Mouse (Mus musculus) right cerebral cortex, adult 2 months (tissue): ENCODE data around the gene Dnajb1.
A peak's percentile ranks its signal among the peaks of the same experiment; 100 is the strongest.

Source experiments
- DNase-seq, 2 experiments: peaks; one replicate each; pipeline ENCODE4 v3.0.0; 2021 to 2022; ENCODE audit warnings: low spot score in 2 of 2

Dnajb1 gene

DNA sequence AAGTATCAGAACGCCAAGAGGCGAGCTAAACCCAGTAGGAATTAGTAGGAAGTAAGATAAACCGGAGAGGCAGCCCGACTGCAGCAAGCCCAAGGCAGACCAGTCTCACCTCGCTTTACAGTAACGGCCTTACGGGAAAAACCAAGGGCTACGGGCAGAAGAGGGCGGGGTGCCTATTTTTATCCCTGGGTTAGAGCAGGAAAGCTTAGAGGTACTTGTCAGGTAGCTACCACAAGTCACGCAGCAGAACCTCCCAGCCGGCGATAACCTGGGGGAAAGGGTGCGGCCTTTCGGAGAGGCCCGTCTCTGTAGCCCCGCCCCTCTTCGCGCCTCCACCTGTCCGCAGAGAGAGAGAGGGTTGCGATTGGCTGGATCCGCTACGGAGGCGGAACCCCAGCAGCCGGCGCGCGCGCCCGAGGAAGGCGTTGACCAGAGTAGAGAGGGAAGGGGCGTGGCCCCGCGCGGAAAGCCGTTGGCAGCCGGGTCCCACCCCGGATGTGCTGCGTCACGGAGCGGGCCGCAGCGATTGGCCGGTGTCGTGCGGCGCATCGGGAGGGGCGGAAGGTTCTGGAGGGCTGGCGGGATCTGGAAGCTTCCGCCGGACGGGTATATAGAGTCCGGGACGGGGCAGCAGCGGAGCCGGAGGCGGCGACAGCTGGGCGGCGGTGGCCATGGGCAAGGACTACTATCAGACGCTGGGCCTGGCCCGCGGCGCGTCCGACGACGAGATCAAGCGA is at the start of gene Dnajb1, which contains the start of gene Tecr:
Dnajb1 (plus strand) TSS at position 533 of the 737 bp plus-strand sequence.
Tecr (minus strand) TSS at position 311 of the 737 bp plus-strand sequence.
- peak; percentile 99 for DNase-seq

DNA sequence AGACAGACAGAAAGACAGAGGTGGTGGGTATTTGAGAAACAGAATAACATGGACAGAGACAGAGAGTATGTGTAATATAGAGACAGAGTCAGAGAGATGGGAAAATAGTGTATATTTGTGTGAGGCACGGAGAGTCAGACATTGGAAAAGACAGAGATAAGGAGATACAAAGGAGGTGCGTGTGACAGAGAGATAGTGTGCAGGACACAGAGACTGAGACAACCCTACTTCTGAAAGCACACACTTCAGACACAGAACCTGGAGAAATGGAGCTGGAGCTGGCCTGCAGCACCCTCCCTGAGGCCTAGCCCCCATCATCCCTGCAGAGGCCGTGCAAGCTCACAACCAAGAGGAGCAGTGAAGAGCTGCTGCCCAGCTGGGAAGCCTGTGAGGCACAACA is 45.3 kb upstream of the Dnajb1 start:
- no peak for DNase-seq

DNA sequence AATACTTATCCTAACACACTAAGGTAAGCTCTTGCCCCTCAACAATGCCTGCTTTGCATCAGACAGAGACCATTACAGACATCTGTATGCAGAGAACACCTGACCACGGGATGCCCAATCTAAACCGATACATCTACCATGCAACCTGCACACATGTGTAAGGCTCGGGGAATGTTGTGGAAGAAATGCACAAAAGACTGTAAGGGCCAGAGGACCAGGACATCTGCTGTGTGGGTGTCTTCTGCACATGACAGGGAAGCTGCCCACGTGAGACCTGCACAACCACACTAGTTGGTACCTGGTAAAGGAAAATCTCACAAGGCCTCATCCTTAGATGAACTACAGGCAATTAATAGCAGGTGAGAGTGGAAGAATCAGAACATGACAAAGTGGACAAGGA is 44.7 kb upstream of the Dnajb1 start:
- no peak for DNase-seq

DNA sequence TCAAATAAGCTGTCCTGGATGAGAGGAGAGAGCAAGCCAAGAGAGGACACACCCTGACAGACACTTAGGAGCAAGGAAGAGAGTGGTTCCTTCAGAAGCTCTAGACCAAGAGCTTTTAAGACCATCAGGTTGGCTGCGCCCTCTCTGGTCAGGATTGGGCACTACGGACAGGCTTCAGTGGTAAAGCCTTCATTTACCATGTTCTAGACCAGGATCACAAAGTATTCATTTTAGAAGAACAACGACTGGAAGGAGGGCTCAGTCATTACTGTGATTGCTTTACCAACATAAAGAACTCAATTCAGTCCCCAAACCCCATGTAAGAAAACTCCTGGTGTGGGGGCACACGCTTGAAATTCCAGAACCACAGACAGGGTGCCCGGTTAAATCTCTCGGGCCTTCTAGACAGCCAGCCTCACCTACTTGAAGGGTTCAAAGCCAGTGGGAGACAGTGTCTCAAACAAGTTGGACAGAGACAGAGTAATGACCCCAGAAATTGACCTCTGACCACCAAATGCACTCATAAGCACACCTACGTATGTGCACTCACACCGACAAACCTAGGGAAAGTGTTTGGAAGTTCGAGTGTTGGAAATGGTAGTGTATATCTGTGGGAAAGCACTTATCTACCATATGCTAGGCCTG is 42.1 kb upstream of the Dnajb1 start:
- peak in 1 of 2 experiments; percentile 2 for DNase-seq

DNA sequence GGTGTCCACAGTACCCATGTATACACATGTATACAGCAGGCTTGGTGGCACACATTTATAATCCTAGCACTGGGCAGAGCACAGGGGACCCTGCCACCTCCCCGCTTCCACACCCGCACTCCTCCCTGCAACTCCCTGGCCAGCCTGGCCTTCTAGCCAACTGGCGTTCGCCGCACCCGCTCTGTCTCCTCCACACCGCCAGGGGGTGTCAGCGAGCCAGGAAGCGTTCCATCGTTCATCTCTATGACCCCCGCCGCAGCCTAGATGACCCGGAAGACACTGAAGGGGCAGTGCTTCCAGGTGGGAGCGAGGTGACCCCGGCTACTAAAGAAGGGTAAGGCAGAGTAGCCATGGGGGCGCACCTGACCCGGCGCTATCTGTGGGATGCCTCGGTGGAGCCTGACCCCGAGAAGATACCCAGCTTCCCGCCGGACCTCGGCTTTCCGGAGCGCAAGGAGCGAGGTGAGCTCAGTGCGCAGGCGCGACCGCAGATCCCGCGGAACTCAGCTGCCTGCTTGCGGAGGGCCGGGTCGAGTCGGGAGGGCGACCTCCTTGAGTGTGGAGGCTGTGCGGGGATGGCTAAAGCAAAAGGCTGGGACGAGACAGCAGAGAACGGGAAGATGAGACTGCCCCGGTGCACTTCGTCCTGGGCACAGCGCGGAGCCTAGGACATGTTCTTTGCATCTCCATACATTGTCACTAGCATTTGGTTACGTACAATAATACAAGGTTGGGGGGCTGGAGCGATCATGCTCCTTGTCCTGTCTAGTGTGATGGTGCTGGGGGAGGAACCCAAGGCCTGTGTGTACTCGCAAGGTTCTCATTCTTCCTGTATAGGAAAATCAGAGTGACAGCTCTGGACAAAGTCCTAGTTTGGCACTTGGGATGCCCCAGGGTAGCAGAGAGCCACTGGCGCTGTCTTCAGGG is 41.3 kb upstream of the Dnajb1 start, which contains the start of gene Ndufb7:
Ndufb7 (plus strand) TSS at position 203 of the 927 bp plus-strand sequence.
- DNase-seq = peak; percentile 97 to 98

DNA sequence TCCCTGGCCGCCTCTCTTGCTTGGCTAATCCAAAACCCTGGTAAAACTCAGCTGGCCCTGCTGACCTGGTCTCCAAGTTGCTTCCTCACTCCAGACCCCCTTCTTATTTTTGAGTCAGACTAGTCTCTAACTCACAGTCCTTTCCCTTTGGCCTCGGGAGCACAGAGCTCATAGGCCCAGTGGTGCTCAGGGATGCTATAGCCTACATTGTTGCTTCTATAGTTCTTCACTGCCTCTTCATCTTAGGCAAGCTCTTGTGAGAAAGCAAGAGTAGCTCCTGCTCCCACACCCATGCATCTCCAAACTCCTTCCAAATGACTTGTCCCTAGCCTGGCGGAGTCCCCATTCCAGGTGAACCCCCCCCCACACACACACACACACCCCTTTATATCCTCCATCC is 40.3 kb upstream of the Dnajb1 start:
- DNase-seq = peak in 1 of 2 experiments; percentile 5

DNA sequence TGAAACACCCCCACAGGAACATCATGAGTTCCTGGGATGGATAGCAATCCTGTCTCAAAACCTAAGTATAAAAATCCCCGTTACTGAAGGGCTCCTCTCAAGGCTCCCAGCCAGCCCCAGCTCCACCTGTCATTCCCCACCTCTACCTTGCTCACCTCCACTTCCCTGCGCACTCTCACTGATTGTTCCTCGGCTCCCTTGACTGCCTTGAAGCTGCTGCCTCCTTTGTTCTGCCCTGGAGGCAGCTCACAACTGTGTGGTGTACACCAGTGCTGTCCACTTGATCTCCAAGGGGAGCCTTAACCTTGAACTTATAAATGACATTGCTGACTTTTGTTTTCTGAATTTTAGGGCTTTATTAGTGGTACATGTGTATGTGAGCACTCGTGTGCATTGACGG is 39.9 kb upstream of the Dnajb1 start:
- no peak for DNase-seq

DNA sequence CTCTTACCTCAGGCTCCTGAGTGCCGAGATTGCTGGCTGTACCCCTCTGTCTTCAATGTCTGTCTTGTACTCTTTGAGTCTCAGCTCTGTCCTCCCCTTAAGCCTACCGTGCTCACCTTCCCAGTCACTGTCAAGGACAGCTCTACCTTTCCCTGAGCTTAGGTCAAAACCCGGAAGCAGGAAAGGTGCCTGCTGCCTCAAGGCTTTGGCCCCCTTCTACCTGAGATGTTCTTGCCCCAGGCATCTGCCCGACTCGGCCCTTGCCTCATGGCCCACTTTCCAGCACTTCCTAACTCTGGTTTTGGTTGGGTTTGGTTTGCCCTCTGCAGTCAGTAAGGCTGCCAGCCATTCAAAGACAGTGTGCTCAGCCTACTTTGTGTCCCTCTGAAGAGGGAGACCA is 39.2 kb upstream of the Dnajb1 start:
- no peak for DNase-seq

DNA sequence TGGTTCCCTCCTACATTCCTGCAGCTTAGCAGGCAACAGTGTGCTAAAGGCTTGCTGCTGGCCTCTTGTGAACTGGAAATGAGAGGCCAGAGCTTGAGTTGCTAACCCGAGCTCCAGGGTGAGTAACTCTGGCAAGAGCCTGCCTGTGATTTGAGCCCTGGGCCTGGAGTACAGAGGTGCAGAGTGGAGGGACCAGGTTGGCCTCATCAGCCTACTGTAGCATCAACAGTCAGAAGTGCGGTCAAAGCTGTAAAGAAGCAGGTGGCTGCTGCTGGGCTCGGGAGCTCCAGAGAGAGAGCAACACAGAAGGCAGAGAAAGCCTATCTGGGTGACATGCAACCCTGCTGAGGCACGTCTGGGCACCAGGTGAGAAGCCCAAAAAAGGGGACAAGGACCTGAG is 38.8 kb upstream of the Dnajb1 start:
- peak in 1 of 2 experiments; percentile 3 for DNase-seq

DNA sequence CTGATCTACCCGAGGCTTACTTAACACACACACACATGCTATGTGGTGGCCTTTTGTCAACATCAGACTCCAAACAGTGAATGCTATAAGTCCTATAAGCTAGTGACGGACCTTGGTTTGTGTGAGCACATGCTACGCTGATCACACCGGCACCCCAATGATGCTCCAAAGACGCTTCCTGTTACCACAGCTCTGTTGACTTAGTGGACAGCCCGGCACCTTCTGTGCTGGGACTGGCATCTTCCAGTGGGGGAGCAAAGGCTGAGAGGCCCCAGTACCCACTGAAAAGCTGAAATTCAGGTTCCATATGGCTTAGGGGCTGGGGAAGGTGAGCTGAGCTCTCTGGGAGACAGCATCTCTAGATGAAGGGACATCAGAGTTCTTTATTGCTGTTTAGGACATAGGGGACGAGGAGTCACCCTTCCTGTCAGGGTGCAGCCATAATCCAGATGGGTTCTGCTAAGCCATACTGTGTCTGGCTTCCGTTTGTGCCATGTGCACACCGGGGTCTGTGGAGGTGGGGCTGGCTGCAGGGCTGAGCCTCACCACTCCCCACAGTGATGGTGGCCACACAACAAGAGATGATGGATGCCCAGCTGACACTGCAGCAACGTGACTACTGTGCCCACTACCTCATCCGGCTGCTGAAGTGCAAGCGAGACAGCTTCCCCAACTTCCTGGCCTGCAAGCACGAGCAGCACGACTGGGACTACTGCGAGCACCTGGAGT is 37.6 kb upstream of the Dnajb1 start:
- DNase-seq = peak in 1 of 2 experiments; percentile 7

DNA sequence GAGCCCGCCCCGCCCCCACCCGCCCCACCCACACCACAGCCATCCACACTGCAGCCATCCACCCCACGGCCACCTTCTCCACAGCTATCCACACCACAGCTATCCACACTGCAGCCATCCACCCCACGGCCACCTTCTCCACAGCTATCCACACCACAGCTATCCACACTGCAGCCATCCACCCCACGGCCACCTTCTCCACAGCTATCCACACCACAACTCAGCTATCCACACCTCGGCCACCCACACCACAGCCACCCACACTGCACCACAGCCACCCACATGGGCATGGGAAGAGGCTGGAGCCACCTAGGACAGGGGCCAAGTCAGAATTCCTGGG is 37.0 kb upstream of the Dnajb1 start:
- DNase-seq = peak in 1 of 2 experiments; percentile 4

DNA sequence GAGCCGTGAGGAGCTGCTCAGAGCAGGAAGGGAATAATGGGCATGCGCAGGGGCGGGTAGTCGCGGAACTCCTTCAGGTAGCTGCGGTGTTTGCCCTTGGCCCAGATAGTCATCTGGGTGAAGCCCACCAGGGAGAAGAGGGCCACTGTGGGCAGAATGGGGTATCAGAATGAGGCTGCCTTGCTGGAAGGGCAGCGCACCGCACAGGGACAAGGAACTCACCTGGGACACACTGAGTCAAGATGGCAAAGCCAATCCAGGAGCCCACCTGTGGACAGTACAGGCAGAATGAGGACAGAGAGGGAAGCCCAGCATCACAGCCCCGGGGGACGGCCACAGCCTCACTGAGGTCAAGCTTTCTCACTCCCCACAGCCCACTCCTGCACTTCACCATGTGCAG is 36.2 kb upstream of the Dnajb1 start:
- peak in 1 of 2 experiments; percentile 3 for DNase-seq

DNA sequence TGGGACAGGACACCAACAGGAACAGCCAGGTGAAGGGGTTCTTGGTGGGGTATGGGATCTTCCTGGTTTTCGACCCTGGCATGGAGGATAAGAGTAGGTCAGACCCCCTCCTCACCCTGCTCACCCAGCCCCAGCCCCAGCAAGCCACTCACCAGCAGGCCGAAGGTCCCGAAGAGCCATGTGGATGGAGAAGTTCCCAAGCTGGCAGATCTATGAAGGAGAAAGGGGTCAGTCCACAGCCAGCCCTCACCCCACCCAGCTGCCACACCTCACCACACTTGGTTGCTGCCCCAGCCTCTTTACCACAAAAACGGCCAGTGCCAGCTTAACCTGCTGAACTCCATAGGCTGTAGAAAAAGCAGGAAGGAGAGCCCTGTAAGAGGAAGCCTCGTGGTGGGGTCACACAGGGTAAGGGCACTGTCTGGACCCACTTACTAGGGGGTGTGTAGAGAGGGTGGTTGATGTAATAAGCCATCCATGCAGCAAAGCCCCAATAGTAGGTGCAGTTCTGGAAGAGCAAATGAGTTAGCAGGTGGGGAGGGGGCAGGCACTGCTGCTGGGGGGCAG is 35.7 kb upstream of the Dnajb1 start:
- DNase-seq = no peak

DNA sequence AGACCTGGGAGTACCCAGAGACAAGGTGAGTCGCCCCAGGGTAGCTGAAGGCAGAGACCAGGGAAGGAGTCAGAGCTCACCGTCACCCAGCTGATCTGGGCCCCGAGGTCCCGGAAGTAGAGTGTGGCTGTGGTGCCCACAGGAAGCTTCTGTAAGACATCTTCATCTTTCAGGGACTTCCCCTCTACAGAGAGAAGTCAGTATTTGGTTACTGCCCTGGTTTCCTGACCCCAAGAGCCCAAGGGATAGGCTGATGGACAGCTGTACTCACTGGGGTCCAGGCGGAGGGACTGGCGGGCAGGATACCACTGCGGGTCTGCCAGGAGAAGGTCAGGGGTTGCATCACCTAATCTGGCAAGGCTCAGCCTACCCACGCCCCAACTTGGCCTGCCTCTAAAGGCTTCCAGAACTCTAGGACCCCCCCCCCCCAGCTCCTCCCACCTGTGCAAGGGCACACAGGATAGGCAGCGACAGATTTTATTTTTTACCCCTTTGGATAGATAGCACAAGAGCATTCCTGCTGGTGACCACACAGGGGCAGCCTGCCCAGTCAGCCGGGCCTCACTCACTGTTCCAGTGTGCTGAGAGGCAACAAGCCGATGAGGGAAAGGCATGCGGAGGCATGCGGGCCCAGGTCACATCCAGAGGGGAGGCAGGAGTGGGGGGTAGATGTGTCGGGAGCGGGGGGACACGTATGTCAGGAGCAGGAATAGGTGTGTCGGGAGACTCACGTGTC is 34.7 kb upstream of the Dnajb1 start:
- DNase-seq = peak in 1 of 2 experiments; percentile 12

DNA sequence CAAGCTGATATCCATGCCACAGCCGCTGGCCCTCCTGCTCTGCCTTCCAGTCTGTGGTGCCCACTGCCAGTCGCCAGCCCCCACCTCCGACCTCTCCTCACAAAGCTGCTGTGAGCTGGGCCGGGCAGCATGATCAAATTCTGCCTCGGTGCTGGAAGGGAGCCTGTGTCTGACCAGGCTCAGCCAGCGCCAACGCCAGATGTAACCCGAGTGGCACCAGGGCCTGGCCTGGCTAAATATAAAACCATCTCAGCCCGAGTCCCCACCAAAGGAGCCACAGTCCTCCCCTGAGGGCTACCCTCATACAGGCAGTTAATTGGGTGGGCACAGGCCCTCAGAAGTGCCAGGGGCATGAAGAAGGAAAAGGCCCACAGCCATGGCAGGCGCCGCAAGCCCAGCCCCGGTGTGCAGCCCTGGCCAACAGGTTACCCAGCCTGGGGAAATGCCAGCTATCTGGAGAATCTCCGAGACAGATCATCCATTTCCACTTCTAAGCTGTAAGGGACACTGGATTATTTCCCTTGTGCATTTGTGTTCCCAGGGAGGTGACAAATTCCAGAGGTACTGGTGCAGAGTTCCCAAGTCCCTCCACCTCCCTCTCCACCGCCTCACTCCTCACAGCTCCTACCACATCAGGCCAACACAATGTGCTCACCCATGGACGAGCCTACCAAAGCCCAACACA is 33.2 kb upstream of the Dnajb1 start:
- peak in 1 of 2 experiments; percentile 7 for DNase-seq

DNA sequence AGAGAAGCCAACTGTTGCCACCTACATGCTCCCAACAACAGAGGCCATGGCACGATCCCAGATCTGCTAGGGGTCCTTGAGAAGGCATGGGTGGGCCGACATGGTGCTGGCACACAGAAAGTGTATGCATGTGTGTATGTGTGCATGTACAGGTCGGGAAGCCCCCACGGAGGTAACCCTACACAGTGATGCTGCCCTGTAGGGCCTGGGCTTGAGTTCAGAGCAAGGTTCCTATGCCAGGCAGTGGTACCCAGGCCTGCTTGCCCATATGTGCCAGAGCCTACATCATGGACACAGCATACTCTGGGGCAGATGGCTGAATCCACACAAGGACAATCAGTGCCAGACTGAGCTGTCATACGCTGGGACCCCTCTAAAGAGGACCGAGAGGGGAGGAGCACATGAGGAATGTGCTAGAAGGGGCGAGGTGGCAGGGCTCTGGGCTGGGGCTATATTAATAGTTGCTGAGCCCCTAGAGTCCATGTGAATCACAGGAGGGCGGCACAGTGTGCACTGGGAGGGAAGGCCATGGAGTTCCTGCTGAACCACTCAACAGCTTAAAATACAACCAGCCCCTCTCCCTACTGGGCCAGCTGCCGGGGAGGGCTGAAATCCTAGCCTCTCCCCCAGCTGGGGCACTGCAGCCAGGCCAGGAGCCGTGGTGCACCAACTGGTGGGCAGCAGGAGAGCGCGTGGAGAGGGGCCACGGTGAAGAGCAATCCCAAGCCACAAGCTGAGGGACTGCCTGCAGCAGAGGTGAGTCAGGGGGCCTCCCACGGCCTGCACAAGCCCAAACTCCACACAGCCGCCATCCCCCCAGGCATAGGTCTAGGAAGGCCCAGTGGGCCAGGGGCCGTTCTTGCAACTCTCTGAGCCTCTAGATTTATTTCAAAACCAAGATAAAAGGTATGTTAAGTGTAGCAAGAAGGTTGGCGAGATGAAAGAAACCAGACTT is 32.2 kb upstream of the Dnajb1 start:
- DNase-seq = peak; percentile 3 to 4

DNA sequence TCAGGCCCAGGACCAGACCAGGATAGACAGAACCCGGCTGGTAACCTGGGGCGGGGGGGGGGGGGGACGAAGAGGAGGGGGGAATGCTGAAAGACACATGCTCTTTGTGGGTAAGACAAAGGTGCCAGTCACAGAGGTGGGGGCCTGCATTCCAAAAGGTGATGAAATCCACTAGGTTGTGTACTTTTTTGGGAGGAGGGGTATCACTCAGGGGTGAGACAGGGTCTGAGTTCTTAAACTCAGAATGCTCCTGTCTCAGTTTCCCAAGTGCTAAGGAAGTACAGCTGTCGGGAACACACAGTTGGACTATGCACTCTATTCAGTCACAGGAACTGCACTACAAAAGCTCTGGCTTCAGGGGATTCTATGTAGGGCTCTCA is 31.5 kb upstream of the Dnajb1 start:
- DNase-seq = no peak

DNA sequence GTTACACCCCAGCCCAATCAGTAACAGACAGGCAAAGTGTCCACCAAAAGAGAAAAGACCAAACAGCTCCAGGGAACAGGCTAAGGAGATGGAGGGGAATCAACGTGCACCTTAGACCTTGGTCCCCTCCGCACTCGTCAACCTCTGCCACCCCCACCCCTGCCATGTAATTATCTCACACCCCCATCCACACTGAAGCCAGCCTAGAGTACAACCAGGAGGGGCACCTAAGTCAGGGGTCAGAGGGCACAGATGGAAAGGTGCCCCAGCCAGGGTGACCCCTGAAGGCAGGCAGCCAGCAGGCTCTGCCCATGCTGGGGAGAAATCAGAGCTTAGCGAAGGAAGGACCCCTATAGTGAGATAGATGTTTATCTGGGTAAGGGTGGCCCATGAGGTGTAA is 31.1 kb upstream of the Dnajb1 start:
- peak in 1 of 2 experiments; percentile 1 for DNase-seq

DNA sequence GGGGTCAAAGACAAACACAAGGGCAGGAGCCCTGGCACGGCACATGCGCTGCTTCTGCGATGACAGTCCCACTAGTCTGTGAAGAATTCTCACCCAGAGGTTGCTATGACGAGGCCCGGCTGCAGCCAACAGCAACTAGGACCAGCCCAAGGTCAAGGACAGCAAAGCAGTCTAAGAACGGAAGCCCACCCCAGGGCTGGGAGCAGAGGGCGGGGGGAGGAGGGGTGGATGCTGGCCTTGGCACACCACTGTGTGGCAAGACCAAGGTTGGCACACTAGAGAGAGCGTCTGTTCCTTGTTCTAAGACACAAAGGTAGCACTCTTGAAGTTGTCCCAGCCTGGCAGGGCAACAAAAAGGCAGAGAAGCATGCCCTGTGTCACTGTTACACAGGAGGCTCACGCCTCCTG is 30.6 kb upstream of the Dnajb1 start:
- DNase-seq = peak; percentile 3 to 4
